Mouse (Mus musculus) MEL (cell line): ENCODE results near the gene Tmed1. TPM values are rescaled to one million over a fixed set of nuclear protein-coding genes. Genes with fewer than 3 reads are reported as not detected.

ENCODE experiments used
- DNase-seq: peaks from one replicate; pipeline ENCODE4 v3.0.0; 2011; ENCODE audit warnings: low read depth, low spot score
- H3K27ac ChIP-seq: 2 replicates; pipeline ENCODE4 v1.5.1; 2012; ENCODE audit warnings: low read depth, mild to moderate bottlenecking, control low read depth, low read length, moderate library complexity; ENCODE audit not compliant: control insufficient read depth
- H3K27me3 ChIP-seq, 2 experiments: fragments of 150-350 bp in 1 of 2; sonication (generic) in 1 of 2; 2 replicates each; pipeline ENCODE4 v1.6.1; 2012; ENCODE audit warnings: low read length in 2 of 2, mild to moderate bottlenecking in 2 of 2, improper control_type of control experiment in 1 of 2, moderate library complexity in 1 of 2; ENCODE audit not compliant: insufficient read depth in 2 of 2, control insufficient read depth in 1 of 2
- H3K36me3 ChIP-seq, 2 experiments: 2 replicates each; pipeline ENCODE4 v1.6.1; 2012 to 2014; ENCODE audit warnings: low read length in 2 of 2, improper control_type of control experiment in 1 of 2, inconsistent platforms in 1 of 2, mild to moderate bottlenecking in 1 of 2; ENCODE audit not compliant: insufficient read depth in 2 of 2, control insufficient read depth in 1 of 2
- H3K4me1 ChIP-seq, 2 experiments: fragments of 150-350 bp in 1 of 2; sonication (generic) in 1 of 2; 2 replicates each; pipeline ENCODE4 v1.6.1; 2012; ENCODE audit warnings: low read length in 2 of 2, improper control_type of control experiment in 1 of 2, mild to moderate bottlenecking in 1 of 2; ENCODE audit not compliant: insufficient read depth in 2 of 2, control insufficient read depth in 1 of 2
- H3K4me3 ChIP-seq, 2 experiments: fragments of 150-350 bp in 1 of 2; sonication (generic) in 1 of 2; 2 replicates each; pipeline ENCODE4 v1.5.1; 2012; ENCODE audit warnings: low read depth in 2 of 2, low read length in 2 of 2, mild to moderate bottlenecking in 2 of 2, moderate library complexity in 2 of 2, control low read depth in 1 of 2, improper control_type of control experiment in 1 of 2; ENCODE audit not compliant: control insufficient read depth in 1 of 2, insufficient read depth in 1 of 2
- H3K79me2 ChIP-seq: 2 replicates; pipeline ENCODE4 v1.6.1; 2012; ENCODE audit warnings: mild to moderate bottlenecking, low read length, moderate library complexity; ENCODE audit not compliant: control insufficient read depth, poor library complexity, insufficient read depth
- H3K9ac ChIP-seq: 2 replicates; pipeline ENCODE4 v1.6.1; 2012; ENCODE audit warnings: low read depth, mild to moderate bottlenecking, control low read depth, low read length, moderate library complexity; ENCODE audit not compliant: control insufficient read depth, poor library complexity, severe bottlenecking
- H3K9me3 ChIP-seq: fragments of 150-350 bp; sonication (generic); replicated peaks from 2 replicates; pipeline ENCODE4 v1.6.1; 2012; ENCODE audit warnings: mild to moderate bottlenecking, low read length, improper control_type of control experiment, moderate library complexity; ENCODE audit not compliant: insufficient read depth
- CTCF ChIP-seq, 3 experiments: IDR thresholded peaks in 2 of 3; conservative IDR thresholded peaks in 1 of 3; 2 replicates each; pipeline ENCODE4 v1.5.1; 2011 to 2012; ENCODE audit warnings: low read length in 3 of 3, low read depth in 2 of 3, mild to moderate bottlenecking in 2 of 3, improper control_type of control experiment in 1 of 3, inconsistent platforms in 1 of 3, mixed read lengths in 1 of 3, moderate library complexity in 1 of 3; ENCODE audit not compliant: control insufficient read depth in 1 of 3, insufficient read depth in 1 of 3, poor library complexity in 1 of 3, severe bottlenecking in 1 of 3
- GABPA ChIP-seq: IDR thresholded peaks from 2 replicates; pipeline ENCODE4 v1.6.1; 2012; ENCODE audit warnings: low read depth, mild to moderate bottlenecking, inconsistent platforms, low read length, improper control_type of control experiment, moderate library complexity
- GATA1 ChIP-seq: IDR thresholded peaks from 2 replicates; pipeline ENCODE4 v1.6.1; 2011; ENCODE audit warnings: low read depth, low read length, improper control_type of control experiment
- JUND ChIP-seq: IDR thresholded peaks from 2 replicates; pipeline ENCODE4 v1.6.1; 2011; ENCODE audit warnings: low read depth, mild to moderate bottlenecking, improper control_type of control experiment, low read length
- MAFK ChIP-seq: IDR thresholded peaks from 2 replicates; pipeline ENCODE4 v1.6.1; 2011; ENCODE audit warnings: low read depth, mild to moderate bottlenecking, low read length, improper control_type of control experiment, borderline replicate concordance
- MAZ ChIP-seq: IDR thresholded peaks from 2 replicates; pipeline ENCODE4 v1.6.1; 2012; ENCODE audit warnings: low read depth, mild to moderate bottlenecking, inconsistent platforms, low read length, improper control_type of control experiment
- MXI1 ChIP-seq: IDR thresholded peaks from 2 replicates; pipeline ENCODE4 v1.6.1; 2011; ENCODE audit warnings: mild to moderate bottlenecking, low read depth, low read length, improper control_type of control experiment
- NELFE ChIP-seq: IDR thresholded peaks from 2 replicates; pipeline ENCODE4 v1.6.1; 2011; ENCODE audit warnings: low read depth, low read length, improper control_type of control experiment
- RAD21 ChIP-seq: IDR thresholded peaks from 2 replicates; pipeline ENCODE4 v1.6.1; 2011; ENCODE audit warnings: mild to moderate bottlenecking, low read depth, low read length, improper control_type of control experiment
- RCOR1 ChIP-seq: IDR thresholded peaks from 2 replicates; pipeline ENCODE4 v1.6.1; 2012; ENCODE audit warnings: low read depth, mild to moderate bottlenecking, inconsistent platforms, low read length, improper control_type of control experiment
- SIN3A ChIP-seq: IDR thresholded peaks from 2 replicates; pipeline ENCODE4 v1.6.1; 2012; ENCODE audit warnings: low read length, improper control_type of control experiment, inconsistent platforms
- SMC3 ChIP-seq: IDR thresholded peaks from 2 replicates; pipeline ENCODE4 v1.6.1; 2011; ENCODE audit warnings: low read depth, low read length, improper control_type of control experiment
- ZC3H11A ChIP-seq: IDR thresholded peaks from 2 replicates; pipeline ENCODE4 v1.6.1; 2012; ENCODE audit warnings: low read depth, mild to moderate bottlenecking, inconsistent platforms, low read length, improper control_type of control experiment
- ZNF384 ChIP-seq: IDR thresholded peaks from 2 replicates; pipeline ENCODE4 v1.6.1; 2012; ENCODE audit warnings: low read depth, mild to moderate bottlenecking, inconsistent platforms, low read length, improper control_type of control experiment
- polyA plus RNA-seq, 2 experiments: library from polyadenylated mRNA; stranded (reverse) in 1 of 2; unstranded in 1 of 2; fragments of >175 nt in 1 of 2; fragments of >200 nt in 1 of 2; gene quantifications; 2 replicates each; pipeline versions ENCODE4 v1.2.1 to v1.2.4; 2012; ENCODE audit warnings: low replicate concordance in 2 of 2, low read depth in 1 of 2; ENCODE audit not compliant: insufficient read length in 2 of 2, insufficient read depth in 1 of 2, missing spikeins in 1 of 2
- total RNA-seq: library from RNA; depleted of rRNA; stranded (reverse); fragments of 300-350 nt; gene quantifications from 2 replicates; pipeline ENCODE4 v1.2.3, GENCODE M21; 2012

The Tmed1 gene
- total and polyA plus RNA-seq, 3 experiments, result 89.4 to 146 TPM; not detected in 1

DNA sequence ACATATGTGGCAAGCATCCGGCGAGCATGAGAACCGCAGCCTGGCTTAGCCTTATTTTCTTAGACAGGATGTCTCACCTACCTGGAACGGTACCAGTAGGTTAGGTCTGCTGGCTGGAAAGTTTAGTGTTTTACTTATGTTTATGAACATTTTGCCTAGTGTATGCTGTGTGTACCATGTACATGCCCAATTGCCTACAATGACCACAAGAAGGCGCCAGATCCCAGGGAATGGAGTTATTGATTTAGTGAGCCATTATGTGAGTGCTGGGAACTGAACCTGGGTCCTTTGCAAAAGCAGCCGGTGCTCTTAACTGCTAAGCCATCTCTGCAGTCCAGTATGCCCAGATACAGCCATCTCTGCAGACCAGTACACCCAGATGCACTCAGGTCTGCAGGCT is 32.3 kb downstream of the Tmed1 start:
- TF ChIP-seq SIN3A (peak; percentile 38; the same call in 1 of the 2 replicates), ZC3H11A (peak; percentile 46), JUND (no peak), RAD21 (peak; percentile 75), MAZ (no peak), NELFE (0 out of 2 replicates have a peak, but pooled peaks have one; percentile 23), GABPA (0 out of 2 replicates have a peak, but pooled peaks have one; percentile 31), SMC3 (peak; percentile 61), CTCF (IDR thresholded peaks at IDR 0.05 in 2 of 3, conservative IDR thresholded peaks at IDR 0.05 in 1 of 3; ENCODE audit: control insufficient read depth in 1 of 3, insufficient read depth in 1 of 3, low read depth in 2 of 3, low read length in 3 of 3, poor library complexity in 1 of 3, severe bottlenecking in 1 of 3) (peak; percentile 66 to 94 (median 80)), ZNF384 (0 out of 2 replicates have a peak, but pooled peaks have one; percentile 28), RCOR1 (peak; percentile 45; the same call in 1 of the 2 replicates)
- Histone ChIP-seq H3K36me3 (peaks cover 0 to 58% of the 10 kb centered on the region in 2 experiments; a peak in 2 of 4 replicates), H3K27ac (no peak overlapping the region), H3K9me3 (no peaks in the 10 kb centered on the region), H3K9ac (no peak overlapping the region), H3K27me3 (no peaks in the 10 kb centered on the region), H3K4me1 (no peaks in the 10 kb centered on the region), H3K79me2 (no peaks in the 10 kb centered on the region), H3K4me3 (no peak overlapping the region)
- DNase-seq, result peak; percentile 70

DNA sequence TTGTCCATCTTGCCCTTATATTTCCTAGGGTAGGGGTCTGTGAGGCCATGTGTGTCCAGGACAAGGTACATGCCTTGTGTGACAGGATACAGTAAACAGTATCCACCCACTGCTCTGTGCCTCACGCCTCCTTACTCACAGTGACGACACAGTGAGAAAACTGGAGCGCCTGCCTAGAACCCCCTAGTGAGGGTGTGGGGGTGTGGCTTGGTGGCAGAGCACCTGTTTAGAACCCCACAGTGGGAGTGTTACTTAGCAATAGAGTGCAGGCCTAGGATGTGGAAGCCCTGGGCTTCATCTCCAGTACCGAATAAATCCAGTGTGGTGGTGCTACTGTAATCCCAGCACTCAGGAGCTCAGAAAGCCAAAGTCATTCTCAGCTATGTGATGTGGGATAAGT is 37.1 kb downstream of the Tmed1 start:
- Histone ChIP-seq H3K27ac (no peak overlapping the region), H3K4me1 (no peaks in the 10 kb centered on the region), H3K27me3 (no peaks in the 10 kb centered on the region), H3K36me3 (peaks cover 0 to 60% of the 10 kb centered on the region in 2 experiments; a peak in 2 of 4 replicates), H3K9me3 (no peaks in the 10 kb centered on the region), H3K79me2 (no peaks in the 10 kb centered on the region), H3K4me3 (no peak overlapping the region), H3K9ac (no peak overlapping the region)
- TF ChIP-seq GATA1 (no peak), CTCF (IDR thresholded peaks at IDR 0.05 in 2 of 3, conservative IDR thresholded peaks at IDR 0.05 in 1 of 3; ENCODE audit: control insufficient read depth in 1 of 3, insufficient read depth in 1 of 3, low read depth in 2 of 3, low read length in 3 of 3, poor library complexity in 1 of 3, severe bottlenecking in 1 of 3) (no peak), MAFK (no peak), SIN3A (no peak), NELFE (no peak), MXI1 (no peak)
- no peak for DNase-seq
